Mouse (Mus musculus): ENCODE data around the gene Best1.

DNA sequence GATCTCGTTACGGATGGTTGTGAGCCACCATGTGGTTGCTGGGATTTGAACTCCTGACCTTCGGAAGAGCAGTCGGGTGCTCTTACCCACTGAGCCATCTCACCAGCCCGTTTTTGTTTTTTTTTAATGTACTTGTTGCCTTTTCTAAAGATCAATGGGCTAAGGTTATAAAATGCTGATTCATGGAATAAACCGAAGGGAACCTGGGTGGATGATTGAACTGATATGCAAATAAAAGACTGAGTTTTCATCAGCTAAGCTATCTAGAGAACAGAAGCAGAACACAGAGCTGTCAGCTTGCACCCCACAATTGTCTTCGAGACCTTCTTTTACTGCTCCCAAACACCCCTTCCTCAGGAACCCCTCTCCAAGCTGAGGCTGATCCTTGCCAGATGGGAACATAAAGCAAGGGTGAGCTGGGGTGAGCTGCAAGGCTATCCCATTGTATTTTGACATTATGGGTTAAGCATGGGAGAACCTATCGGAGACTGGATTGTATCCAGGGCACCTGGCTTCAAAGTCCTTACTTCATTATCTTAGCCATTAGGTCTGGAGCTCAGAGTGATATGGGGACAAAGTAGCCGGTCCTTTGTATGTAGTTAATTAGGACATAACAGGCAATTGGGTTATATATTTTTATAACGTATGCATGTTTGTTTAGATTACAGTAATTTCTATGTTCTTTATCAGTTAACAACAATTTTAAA, 33.2 kb downstream of the Best1 start:
- TF ChIP-seq CTCF (conservative IDR thresholded peaks at IDR 0.05; ENCODE audit: low read length) (no peak), POU5F1 (IDR thresholded peaks at IDR 0.05; ENCODE audit: borderline replicate concordance, low read length) (no peak)

All from E14TG2a.4 (cell line).